Mouse (Mus musculus) E14TG2a.4 (cell line): ENCODE measurements at regions not wholly inside any gene's neighbourhood (a gene's known extent, or its start where the extent isn't known, plus 50 kb on each side); places are given as distances from the start of the nearest gene placed in this dataset.

Experiments used
- CTCF ChIP-seq: conservative IDR thresholded peaks from 2 replicates; pipeline ENCODE4 v1.5.1; 2014; ENCODE audit warnings: low read length
- NANOG ChIP-seq: IDR thresholded peaks from 2 replicates; pipeline ENCODE4 v1.6.1; 2014; ENCODE audit warnings: borderline replicate concordance, low read length, mixed read lengths
- POU5F1 ChIP-seq: IDR thresholded peaks from 2 replicates; pipeline ENCODE4 v1.6.1; 2014; ENCODE audit warnings: low read length, borderline replicate concordance

DNA sequence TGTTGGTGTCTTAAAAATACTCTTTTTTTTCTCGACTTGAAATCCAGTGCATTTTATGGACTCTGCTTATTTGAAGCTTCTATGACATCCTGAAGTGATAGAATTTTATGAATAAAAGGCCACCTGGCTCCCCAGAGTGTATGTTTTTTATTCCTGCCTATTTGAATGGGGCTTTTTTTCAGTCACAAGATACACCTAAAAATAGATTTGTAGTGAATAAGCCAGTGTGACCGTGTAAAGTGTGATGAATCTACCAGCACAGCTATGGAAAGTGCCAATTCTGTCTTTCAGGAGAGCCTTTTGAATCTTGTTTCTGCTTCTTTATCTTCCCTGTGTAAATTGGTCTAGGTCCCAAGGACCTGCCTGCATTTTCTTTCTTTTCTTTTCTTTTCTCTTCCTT, 119.8 kb upstream of the Pex5l start:
- TF ChIP-seq CTCF = no peak
- TF ChIP-seq NANOG = no peak
- no peak for TF ChIP-seq POU5F1
